Mouse (Mus musculus) stomach, postnatal 0 days (tissue): ENCODE data around the gene Duox2.

ENCODE experiments used
- CTCF ChIP-seq: IDR thresholded peaks from 2 replicates; pipeline ENCODE4 v1.5.1; 2016; ENCODE audit warnings: antibody characterized with exemption, low read depth, mild to moderate bottlenecking, moderate library complexity
- EP300 ChIP-seq: optimal IDR thresholded peaks from 2 replicates; pipeline ENCODE3; 2016; ENCODE audit warnings: antibody characterized with exemption

DNA sequence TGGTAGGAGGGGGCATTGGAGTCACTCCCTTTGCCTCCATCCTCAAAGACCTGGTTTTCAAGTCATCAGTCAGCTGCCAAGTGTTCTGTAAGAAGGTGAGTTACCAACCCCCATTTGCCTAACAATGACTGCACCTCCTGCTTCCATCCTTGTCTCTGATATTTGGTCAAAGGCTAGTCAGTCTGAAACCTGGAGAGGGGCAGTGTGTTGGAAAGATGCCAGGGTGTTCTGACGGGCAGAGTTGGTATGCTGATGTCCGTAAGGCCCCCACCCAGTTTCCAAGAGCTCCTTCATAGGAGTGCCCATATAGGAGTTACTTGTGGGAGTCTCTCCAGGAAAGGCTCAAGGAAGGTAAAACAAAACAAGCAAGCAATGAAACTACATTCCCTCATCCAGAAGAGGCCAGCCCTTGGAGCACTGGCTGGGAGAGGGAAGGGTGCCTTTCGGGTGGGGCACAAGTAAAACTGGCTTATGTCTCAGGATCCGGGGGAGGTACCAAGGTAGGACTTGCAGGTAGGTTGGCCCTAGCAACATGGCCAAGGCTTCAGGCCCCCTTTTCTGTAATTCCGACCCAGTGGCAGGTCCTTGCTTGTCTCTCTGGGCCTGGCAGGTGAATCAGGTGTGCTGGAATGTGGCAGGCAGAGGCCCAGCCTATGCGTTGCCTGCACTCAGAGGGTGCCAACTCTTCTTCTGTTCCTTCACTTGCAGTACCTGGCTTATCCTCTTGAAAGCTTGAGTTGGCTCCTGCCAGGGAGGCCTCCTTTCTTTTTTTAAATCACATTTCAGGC, 47.1 kb upstream of the Duox2 start:
- TF ChIP-seq EP300 (peak; percentile 73), CTCF (peak; percentile 48)
